ENCODE assay signal across 9 mouse cellular contexts in genomic region chr6:113890023-113890857, GRCm38 (mm10).
DNase-seq lines count a peak whose midpoint lies in the region; TF ChIP-seq lines count a peak whose summit lies in the region.
"Had no signal": no experiment of that assay in that cellular context is flagged by ENCODE, and none has a peak within 500 bp of the region (broad histone marks: within the 10 kb centered on the region; RNA-seq: fewer than 3 reads in every experiment).

No protein-coding gene starts in this region.

- peaks cover 72% of the 10 kb centered on the region for H3K27me3 ChIP-seq in embryonic facial prominence, embryonic 10.5 days (replicated peaks; ENCODE audit: low read depth, poor library complexity, severe bottlenecking)

- peak overlapping the region; percentile 95 for H3K27ac ChIP-seq in layer of hippocampus, adult 2 months
- H3K27ac ChIP-seq in embryonic facial prominence, embryonic 10.5 days (replicated peaks) = peak overlapping the region; percentile 35; the same call in 1 of the 2 replicates

- TF ChIP-seq CTCF in layer of hippocampus, adult 2 months (conservative IDR thresholded peaks at IDR 0.05) = peak; percentile 38

- WGBS in embryonic facial prominence, embryonic 10.5 days = 19% methylated on average over 16 of the region's 16 CpGs

- H3K36me3 ChIP-seq in embryonic facial prominence, embryonic 10.5 days (replicated peaks) = no peaks in the 10 kb centered on the region
- H3K36me3 ChIP-seq: G1E had no signal

- intact Hi-C loops in left cerebral cortex, postnatal 4 days (cut with DNase I) = no loop called here
- intact Hi-C loops in heart, postnatal 36 days (cut with DNase I) = no loop called here

- H3K9me3 ChIP-seq in embryonic facial prominence, embryonic 10.5 days = no peaks in the 10 kb centered on the region

- DNase-seq in layer of hippocampus, adult 2 months (ENCODE audit: low spot score in 2 of 2) = peak; percentile 32 to 60
- DNase-seq in layer of hippocampus, adult 11-12 months (ENCODE audit: low spot score) = no peak
- no peak for DNase-seq in embryonic facial prominence, embryonic 10.5 days (ENCODE audit: low spot score)
- DNase-seq in left cerebral cortex, postnatal 4 days = peak; percentile 47
- peak; percentile 24 for DNase-seq in retina, embryonic 14.5 days (ENCODE audit: low spot score)
- no peak for DNase-seq in lung, postnatal 25 days (ENCODE audit: low spot score)
- DNase-seq in heart, postnatal 36 days = no peak
- no peak for DNase-seq in gastrocnemius, postnatal 10 days

- H3K4me3 ChIP-seq in layer of hippocampus, adult 2 months = peak overlapping the region; percentile 76
- H3K4me3 ChIP-seq in embryonic facial prominence, embryonic 10.5 days = peak overlapping the region; percentile 62

- peaks cover 20% of the 10 kb centered on the region for H3K4me1 ChIP-seq in embryonic facial prominence, embryonic 10.5 days

Comparison
In these comparisons a context has a peak if more than half of its experiments do, and no peak if none do; other contexts are left out.
1. DNase-seq: peak in layer of hippocampus, adult 2 months (2 of 2), left cerebral cortex, postnatal 4 days (single experiment) and retina, embryonic 14.5 days (single experiment); none in layer of hippocampus, adult 11-12 months (single experiment), embryonic facial prominence, embryonic 10.5 days (single experiment), lung, postnatal 25 days (single experiment), heart, postnatal 36 days (0 of 2) and gastrocnemius, postnatal 10 days (single experiment).